Mouse (Mus musculus): ENCODE data around the gene Rprd1b.

Gene Rprd1b

GRCm38 (mm10) chr2:158152685-158153309, 124.5 kb downstream of the Rprd1b start:
- no peak for DNase-seq

GRCm38 (mm10) chr2:158153728-158154343, 125.5 kb downstream of the Rprd1b start:
- DNase-seq: peak; percentile 52 to 59

- DNase-seq: no peak
Observed at GRCm38 (mm10) chr2:158154641-158155040, 126.3 kb downstream of the Rprd1b start.

GRCm38 (mm10) chr2:158155101-158155500, 126.8 kb downstream of the Rprd1b start:
- no peak for DNase-seq

GRCm38 (mm10) chr2:158155615-158156014, 127.3 kb downstream of the Rprd1b start:
- no peak for DNase-seq

- no peak for DNase-seq
Observed at GRCm38 (mm10) chr2:158156487-158156886, 128.2 kb downstream of the Rprd1b start.

GRCm38 (mm10) chr2:158157654-158158053, 129.4 kb downstream of the Rprd1b start:
- no peak for DNase-seq

- peak; percentile 48 to 63 for DNase-seq
Observed at GRCm38 (mm10) chr2:158159376-158160235, 131.3 kb downstream of the Rprd1b start.

GRCm38 (mm10) chr2:158161761-158162160, 133.5 kb downstream of the Rprd1b start:
- DNase-seq: no peak

- no peak for DNase-seq
Observed at GRCm38 (mm10) chr2:158163034-158163433, 134.7 kb downstream of the Rprd1b start.

GRCm38 (mm10) chr2:158165776-158166175, 137.5 kb downstream of the Rprd1b start:
- no peak for DNase-seq

GRCm38 (mm10) chr2:158166628-158167027, 138.3 kb downstream of the Rprd1b start:
- peak; percentile 76 for DNase-seq

- DNase-seq: no peak
Observed at GRCm38 (mm10) chr2:158167496-158168205, 139.4 kb downstream of the Rprd1b start.

GRCm38 (mm10) chr2:158168741-158169211, 140.5 kb downstream of the Rprd1b start:
- peak; percentile 55 to 58 for DNase-seq

GRCm38 (mm10) chr2:158169351-158169750, 141.1 kb downstream of the Rprd1b start:
- DNase-seq: peak in 1 of 2 experiments; percentile 54

- DNase-seq: no peak
Observed at GRCm38 (mm10) chr2:158169771-158170170, 141.5 kb downstream of the Rprd1b start.

GRCm38 (mm10) chr2:158170394-158170793, 142.1 kb downstream of the Rprd1b start:
- DNase-seq: no peak

GRCm38 (mm10) chr2:158174438-158174837, 146.1 kb downstream of the Rprd1b start:
- peak; percentile 44 to 47 for DNase-seq

GRCm38 (mm10) chr2:158174958-158175357, 146.7 kb downstream of the Rprd1b start:
- no peak for DNase-seq

- peak; percentile 51 to 55 for DNase-seq
Observed at GRCm38 (mm10) chr2:158175433-158175832, 147.1 kb downstream of the Rprd1b start.

GRCm38 (mm10) chr2:158176763-158177162, 148.5 kb downstream of the Rprd1b start:
- no peak for DNase-seq

GRCm38 (mm10) chr2:158177574-158177973, 149.3 kb downstream of the Rprd1b start:
- DNase-seq: no peak

- no peak for DNase-seq
Observed at GRCm38 (mm10) chr2:158178139-158178538, 149.8 kb downstream of the Rprd1b start.

Data from lung, adult 18-20 months (tissue).